Mouse (Mus musculus) midbrain, embryonic 16.5 days (tissue): Measurements from ENCODE around the gene Ptprs. TPM values are rescaled to one million over a fixed set of nuclear protein-coding genes. Genes with fewer than 3 reads are reported as not detected.

Experiments used
- ATAC-seq: fragments of 200-750 bp; cut with Nextera tagmentation; 2 replicates; pipeline ENCODE4 v1.8.0; 2017; ENCODE audit warnings: moderate TSS enrichment
- H3K27ac ChIP-seq: fragments of 300-500 bp; sonication (generic); 2 replicates; pipeline ENCODE4 v1.5.1; 2014; ENCODE audit warnings: mild to moderate bottlenecking, low read length, mixed read lengths
- H3K27me3 ChIP-seq: fragments of 300-500 bp; sonication (generic); 2 replicates; pipeline ENCODE4 v1.6.1; 2014; ENCODE audit warnings: low read depth, low read length, mixed read lengths; ENCODE audit not compliant: control insufficient read depth, insufficient read depth
- H3K36me3 ChIP-seq: fragments of 300-500 bp; sonication (generic); 2 replicates; pipeline ENCODE4 v1.6.1; 2014; ENCODE audit warnings: mild to moderate bottlenecking, low read length, moderate library complexity, mixed read lengths; ENCODE audit not compliant: control insufficient read depth, insufficient read depth
- H3K4me1 ChIP-seq: fragments of 300-500 bp; sonication (generic); 2 replicates; pipeline ENCODE4 v1.6.1; 2014; ENCODE audit warnings: mild to moderate bottlenecking, low read length, mixed read lengths; ENCODE audit not compliant: control insufficient read depth, insufficient read depth
- H3K4me2 ChIP-seq: fragments of 300-500 bp; sonication (generic); 2 replicates; pipeline ENCODE4 v1.6.1; 2014; ENCODE audit warnings: mild to moderate bottlenecking, low read length, mixed read lengths
- H3K4me3 ChIP-seq: fragments of 300-500 bp; sonication (generic); 2 replicates; pipeline ENCODE4 v1.5.1; 2014; ENCODE audit warnings: low read depth, mild to moderate bottlenecking, low read length, moderate library complexity, mixed read lengths
- H3K9ac ChIP-seq: fragments of 300-500 bp; sonication (generic); 2 replicates; pipeline ENCODE4 v1.6.1; 2014; ENCODE audit warnings: low read depth, low read length, mixed read lengths
- H3K9me3 ChIP-seq: fragments of 300-500 bp; sonication (generic); replicated peaks from 2 replicates; pipeline ENCODE4 v1.6.1; 2014; ENCODE audit warnings: mild to moderate bottlenecking, low read length, mixed read lengths; ENCODE audit not compliant: control insufficient read depth, poor library complexity, severe bottlenecking
- WGBS: fragments of 180-500 bp; shearing (Covaris S2); extraction: QIAGEN DNeasy Blood & Tissue Kit; methylation state at CpG from one replicate; pipeline ENCODE4 v1.1.7; 2014; 5-methylcytosine and 5-hydroxymethylcytosine counted together
- polyA plus RNA-seq: library from polyadenylated mRNA; unstranded; fragments of >200 nt; fragmentation: Nextera tagmentation; extraction: Ambion mirVana; gene quantifications from 2 replicates; pipeline ENCODE4 v1.2.1, GENCODE M21; 2015

Ptprs gene
- polyA plus RNA-seq, 1 experiment from 2014 or later: 293 TPM

DNA sequence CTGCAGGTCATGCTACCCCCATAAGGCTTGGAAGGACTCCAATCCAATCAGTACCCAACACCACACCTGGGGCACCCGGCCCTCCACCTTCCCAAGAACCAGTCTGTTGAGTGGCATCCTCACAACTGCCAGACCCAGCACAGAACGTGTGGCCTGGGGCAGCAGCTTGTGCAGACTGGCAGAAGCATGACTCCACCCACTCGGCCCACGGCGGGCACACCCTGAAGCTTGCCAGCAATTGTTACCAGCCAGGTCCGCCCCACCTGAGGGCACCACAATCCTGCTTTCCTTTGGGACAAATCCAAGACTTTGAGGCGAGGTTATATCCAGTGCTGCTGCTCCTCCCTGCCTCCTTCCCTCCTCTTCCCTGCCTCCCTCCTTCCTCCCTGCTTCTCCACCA, 11.5 kb downstream of the Ptprs start:
- H3K36me3 ChIP-seq: no peaks in the 10 kb centered on the region; the same call in 1 of the 2 replicates
- H3K27ac ChIP-seq: no peak overlapping the region
- WGBS: 74% methylated on average over 7 of the region's 7 CpGs
- H3K27me3 ChIP-seq: no peaks in the 10 kb centered on the region
- no peak overlapping the region for H3K9ac ChIP-seq
- ATAC-seq: no peak
- H3K4me3 ChIP-seq: no peak overlapping the region
- no peak overlapping the region for H3K4me2 ChIP-seq
- peaks cover 77% of the 10 kb centered on the region for H3K4me1 ChIP-seq
- H3K9me3 ChIP-seq: no peaks in the 10 kb centered on the region

GRCm38 (mm10) chr17:56464345-56464744, 11.9 kb downstream of the Ptprs start:
- 94% methylated on average over 2 of the region's 2 CpGs for WGBS
- no peaks in the 10 kb centered on the region; the same call in 1 of the 2 replicates for H3K36me3 ChIP-seq
- no peak for ATAC-seq
- H3K4me1 ChIP-seq: peaks cover 75% of the 10 kb centered on the region
- H3K9me3 ChIP-seq: no peaks in the 10 kb centered on the region
- no peak overlapping the region for H3K4me3 ChIP-seq
- no peak overlapping the region for H3K27ac ChIP-seq
- H3K27me3 ChIP-seq: no peaks in the 10 kb centered on the region
- H3K9ac ChIP-seq: no peak overlapping the region
- no peak overlapping the region for H3K4me2 ChIP-seq

DNA sequence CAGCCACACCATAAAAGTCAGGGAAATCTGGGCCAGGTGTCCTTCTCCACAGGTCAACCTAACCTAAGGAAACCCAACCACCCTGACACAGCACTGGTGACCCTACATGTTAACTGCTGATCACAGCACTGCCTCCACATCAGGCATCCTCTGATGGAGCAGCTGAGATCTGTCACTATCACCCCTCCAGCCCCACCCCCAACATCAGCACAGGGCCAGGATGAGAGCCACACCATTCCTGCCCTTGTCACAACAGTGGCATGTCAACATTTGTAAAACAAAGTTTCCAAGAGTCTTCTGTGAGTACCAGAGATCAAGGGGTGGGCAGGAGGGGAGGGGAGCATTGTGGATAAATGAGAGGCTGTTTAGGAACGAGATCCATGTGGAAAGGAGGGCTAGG, 12.8 kb downstream of the Ptprs start:
- H3K9ac ChIP-seq: no peak overlapping the region
- no peaks in the 10 kb centered on the region for H3K9me3 ChIP-seq
- H3K27ac ChIP-seq: peak overlapping the region; percentile 83; the same call in 1 of the 2 replicates
- peaks cover 69% of the 10 kb centered on the region for H3K4me1 ChIP-seq
- ATAC-seq: no peak
- WGBS: 70% methylated on average over 1 of the region's 1 CpGs
- H3K4me2 ChIP-seq: peak overlapping the region; percentile 83; the same call in 1 of the 2 replicates
- H3K36me3 ChIP-seq: no peaks in the 10 kb centered on the region
- no peak overlapping the region for H3K4me3 ChIP-seq
- no peaks in the 10 kb centered on the region for H3K27me3 ChIP-seq

DNA sequence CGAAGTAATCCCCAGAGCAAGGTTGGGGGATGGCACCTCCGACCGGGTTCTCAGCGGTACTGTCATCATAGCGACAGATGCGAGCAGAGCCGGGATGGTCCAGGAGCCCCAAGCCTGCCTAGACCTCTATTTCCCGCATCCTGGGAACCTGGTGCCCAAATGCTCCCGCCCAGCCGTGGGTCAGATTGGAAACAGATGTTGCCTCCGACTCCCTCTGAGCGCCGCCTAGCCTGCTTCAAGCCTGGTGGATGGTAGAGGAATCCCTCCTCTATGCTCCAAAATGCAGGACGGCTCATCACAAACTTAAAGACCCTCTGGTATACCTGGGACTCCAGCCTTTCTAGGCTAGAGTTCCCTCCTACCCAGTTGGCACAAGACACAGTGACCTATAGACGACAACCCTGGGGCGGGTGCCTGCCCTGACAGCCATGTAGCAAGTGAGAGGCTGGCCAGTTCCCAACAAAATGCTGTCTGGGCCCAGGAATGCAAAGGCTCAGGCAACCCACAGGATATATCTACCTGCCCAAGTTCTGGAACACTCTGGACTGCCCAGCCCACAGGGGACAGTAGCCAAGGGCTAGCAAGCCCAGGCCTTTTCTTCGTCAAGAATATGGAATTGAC, 13.3 kb downstream of the Ptprs start:
- Histone ChIP-seq H3K27me3 (no peaks in the 10 kb centered on the region), H3K36me3 (0 out of 2 replicates have a peak, but pooled peaks cover 4% of the 10 kb centered on the region), H3K9me3 (no peaks in the 10 kb centered on the region), H3K4me3 (peak overlapping the region; percentile 52), H3K9ac (peak overlapping the region; percentile 60; the same call in 1 of the 2 replicates), H3K27ac (peak overlapping the region; percentile 83), H3K4me1 (peaks cover 63% of the 10 kb centered on the region), H3K4me2 (peak overlapping the region; percentile 83)
- WGBS: 3% methylated on average over 17 of the region's 17 CpGs
- peak; percentile 0; the same call in 1 of the 2 replicates for ATAC-seq

DNA sequence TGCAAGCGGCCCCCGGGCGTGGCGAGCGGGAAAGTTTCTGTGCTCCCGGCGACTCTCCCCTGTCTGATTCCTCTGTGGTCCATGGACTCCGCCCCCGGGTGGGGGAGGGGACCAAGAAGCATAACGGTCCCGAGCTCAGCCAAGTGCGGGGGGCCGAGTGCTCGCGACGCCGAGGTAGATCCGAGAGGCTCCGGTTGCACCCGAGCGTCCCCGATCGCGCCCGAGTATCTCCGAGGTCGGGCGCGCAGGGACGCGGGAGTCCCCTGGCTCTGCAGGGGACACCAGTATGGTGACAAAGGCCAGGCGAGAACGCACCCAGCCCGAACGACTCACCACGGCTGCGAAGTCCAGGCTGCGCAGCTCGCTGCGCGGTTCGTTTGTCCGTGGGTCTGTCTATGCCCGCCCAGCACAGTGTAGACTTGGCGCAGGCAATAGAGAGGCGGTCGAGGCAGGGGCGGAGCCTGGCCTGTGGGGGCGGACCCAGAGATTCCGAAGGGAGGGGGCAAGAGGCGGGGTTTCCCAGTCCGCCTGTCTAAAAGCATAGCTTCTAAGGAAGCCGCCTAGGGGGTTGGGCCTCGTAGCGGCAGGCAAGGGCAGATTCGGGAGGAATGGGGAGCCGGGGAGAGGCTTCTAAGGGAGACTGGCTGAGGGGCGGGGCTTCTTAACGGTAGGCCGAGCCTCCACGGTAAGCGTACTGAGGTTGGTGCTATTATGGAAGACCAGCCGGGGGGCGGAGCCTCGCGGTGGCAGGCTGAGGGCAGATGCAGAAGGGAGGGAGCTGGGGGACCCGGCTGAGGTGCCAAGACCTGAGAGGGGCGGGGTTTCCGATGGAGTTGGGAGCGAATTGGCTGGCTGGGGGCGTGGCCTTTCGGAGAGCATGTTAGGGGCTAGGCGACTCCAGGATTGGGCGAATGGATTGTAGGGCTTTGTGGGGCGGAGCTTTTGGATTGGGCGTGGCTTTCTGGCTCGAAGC, 14.2 kb downstream of the Ptprs start:
- H3K9me3 ChIP-seq: no peaks in the 10 kb centered on the region
- H3K27me3 ChIP-seq: no peaks in the 10 kb centered on the region
- WGBS: under 1% methylated on average over 76 of the region's 77 CpGs
- peak; percentile 92 for ATAC-seq
- peaks cover 55% of the 10 kb centered on the region for H3K4me1 ChIP-seq
- peak overlapping the region; percentile 83 for H3K27ac ChIP-seq
- 0 out of 2 replicates have a peak, but pooled peaks cover 5% of the 10 kb centered on the region for H3K36me3 ChIP-seq
- peak overlapping the region; percentile 74 for H3K9ac ChIP-seq
- H3K4me3 ChIP-seq: peak overlapping the region; percentile 52
- peak overlapping the region; percentile 83 for H3K4me2 ChIP-seq

DNA sequence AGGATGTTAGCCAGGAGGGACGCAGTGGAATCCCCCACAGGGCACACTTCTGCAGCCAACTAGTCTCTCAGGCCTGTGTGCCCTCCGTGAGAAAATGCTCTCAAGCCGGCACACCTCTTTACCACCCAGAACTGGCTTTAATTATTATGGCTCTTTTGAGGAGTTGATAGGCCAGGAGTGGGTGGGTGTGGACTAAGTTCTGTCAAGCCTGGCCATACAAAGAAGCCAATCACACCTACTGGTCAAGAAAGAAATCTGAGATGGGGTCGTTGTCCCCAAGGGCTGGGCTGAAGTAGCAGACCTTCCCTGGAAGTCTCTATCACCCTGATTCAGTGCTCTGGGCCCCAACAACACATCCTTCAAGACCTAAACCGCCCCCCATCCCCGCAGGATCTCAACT, 15.4 kb downstream of the Ptprs start:
- ATAC-seq: no peak
- peak overlapping the region; percentile 83; the same call in 1 of the 2 replicates for H3K27ac ChIP-seq

GRCm38 (mm10) chr17:56457442-56457841, 18.8 kb downstream of the Ptprs start:
- no peak overlapping the region for H3K4me3 ChIP-seq
- no peak overlapping the region for H3K4me2 ChIP-seq
- ATAC-seq: no peak
- no peak overlapping the region for H3K27ac ChIP-seq
- WGBS: 100% methylated on average over 1 of the region's 1 CpGs
- peaks cover 20% of the 10 kb centered on the region for H3K4me1 ChIP-seq
- H3K9ac ChIP-seq: no peak overlapping the region
- no peaks in the 10 kb centered on the region for H3K27me3 ChIP-seq
- peaks cover 35% of the 10 kb centered on the region for H3K36me3 ChIP-seq
- H3K9me3 ChIP-seq: no peaks in the 10 kb centered on the region

More for the DNA sequence above, 15.4 kb downstream of the Ptprs start:
- Histone ChIP-seq H3K27me3 (no peaks in the 10 kb centered on the region), H3K9ac (peak overlapping the region; percentile 74), H3K36me3 (peaks cover 9% of the 10 kb centered on the region; the same call in 1 of the 2 replicates), H3K4me2 (peak overlapping the region; percentile 83), H3K4me3 (peak overlapping the region; percentile 52), H3K9me3 (no peaks in the 10 kb centered on the region), H3K4me1 (peaks cover 45% of the 10 kb centered on the region)
- WGBS: 23% methylated on average over 6 of the region's 6 CpGs

GRCm38 (mm10) chr17:56456353-56456752, 19.9 kb downstream of the Ptprs start:
- Histone ChIP-seq H3K27ac (no peak overlapping the region), H3K4me1 (peaks cover 15% of the 10 kb centered on the region), H3K27me3 (no peaks in the 10 kb centered on the region), H3K9me3 (no peaks in the 10 kb centered on the region), H3K36me3 (peaks cover 46% of the 10 kb centered on the region), H3K4me2 (no peak overlapping the region), H3K9ac (no peak overlapping the region), H3K4me3 (no peak overlapping the region)
- no peak for ATAC-seq
- 77% methylated on average over 5 of the region's 5 CpGs for WGBS
